Mouse (Mus musculus) T-helper 1 cell (primary cell): Measurements from ENCODE around the gene Maob.

Experiments used
- in situ Hi-C: fragments of 300-600 bp; cut with MboI, MseI; formaldehyde crosslinking; loops from one replicate; pipeline ENCODE4 v1.15.1; 2025; ENCODE audit warnings: high pct_unique_total_duplicates

Gene Maob

DNA sequence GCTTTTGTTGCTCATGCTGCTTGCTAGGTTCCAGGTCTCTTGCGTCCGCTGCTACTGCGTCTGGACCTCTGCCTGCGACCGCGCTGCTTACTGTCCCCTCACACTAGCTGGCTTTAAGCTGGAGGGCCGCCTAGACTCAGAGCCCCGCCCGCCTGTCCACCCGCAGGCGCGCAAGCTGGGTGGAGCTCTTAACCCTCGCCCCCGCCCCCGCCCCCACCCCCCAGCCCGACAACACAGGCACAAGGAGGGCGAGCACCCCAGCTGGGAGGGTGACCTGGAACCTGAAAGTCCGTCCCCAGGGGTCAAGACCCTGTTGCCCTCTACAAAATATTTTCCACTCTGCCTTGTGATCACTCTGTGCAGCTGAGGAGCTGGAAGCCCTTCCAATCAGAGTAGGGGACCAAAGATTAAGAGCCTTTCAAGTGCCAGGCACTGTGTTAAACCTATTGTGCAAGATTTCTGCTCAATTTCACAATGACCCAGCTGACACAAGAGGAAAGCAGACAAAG is at the start of gene Maob:
Gene Maob (minus strand): TSS at position 106 of the 509 bp plus-strand sequence.
- in situ Hi-C loops, result no loop called here

DNA sequence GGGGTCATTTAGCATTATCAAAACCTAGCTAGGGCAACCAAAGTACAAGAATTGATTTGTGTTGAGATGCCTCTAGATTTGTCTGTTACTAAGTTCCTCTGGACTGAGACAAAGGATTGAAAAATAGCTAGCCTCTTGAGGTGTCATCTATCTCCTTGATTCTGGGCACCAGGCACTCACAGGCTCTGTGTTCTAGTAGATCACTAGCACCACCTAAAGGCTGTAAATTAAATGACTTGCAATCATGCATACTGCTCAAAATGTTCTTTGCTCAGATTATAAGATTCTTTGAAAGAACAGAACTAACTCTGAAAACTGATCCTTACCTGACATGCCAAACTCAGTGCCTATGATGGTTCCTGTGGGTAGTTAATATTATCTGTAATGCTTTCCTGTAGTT is 43.1 kb upstream of the Maob start:
- in situ Hi-C loops, result no loop called here

DNA sequence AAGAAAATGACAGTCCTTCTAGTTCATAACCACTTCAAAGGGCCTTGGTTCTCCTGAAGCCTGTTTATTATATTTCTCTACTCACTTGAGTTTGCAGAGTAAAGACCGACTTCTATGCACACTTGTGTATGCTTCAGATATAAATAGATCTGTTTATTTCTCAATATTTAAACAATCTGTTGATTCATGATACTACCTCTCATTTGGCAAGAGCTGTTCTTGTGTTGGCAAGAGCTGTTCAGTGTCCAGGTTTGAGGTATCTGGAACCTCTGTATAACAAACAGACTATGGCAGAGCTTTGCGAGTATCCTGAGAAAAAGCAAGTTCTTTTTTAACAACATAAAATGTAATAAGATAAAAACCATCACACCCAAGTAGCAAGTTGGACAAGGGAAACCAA is 28.9 kb upstream of the Maob start:
- in situ Hi-C loops, result no loop called here

DNA sequence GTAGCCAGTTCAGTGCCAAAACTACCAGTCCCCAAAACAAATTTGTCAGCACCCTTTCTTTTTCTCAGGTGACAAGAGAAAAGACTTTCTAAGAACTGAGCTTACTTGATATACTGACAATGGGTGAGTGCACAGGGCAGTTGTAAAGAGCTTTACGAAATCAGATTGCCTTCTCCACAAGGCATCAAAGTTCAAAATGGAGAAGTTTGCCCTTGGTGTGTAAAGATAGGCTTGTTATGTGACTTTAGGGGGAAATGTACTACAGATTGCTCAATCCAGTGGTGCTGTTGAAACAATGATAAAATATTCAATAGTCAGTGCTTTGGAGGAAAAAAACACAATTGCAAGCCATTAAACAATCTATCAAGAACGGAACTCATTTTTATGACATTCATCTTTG is 24.3 kb upstream of the Maob start:
- in situ Hi-C loops, result no loop called here

DNA sequence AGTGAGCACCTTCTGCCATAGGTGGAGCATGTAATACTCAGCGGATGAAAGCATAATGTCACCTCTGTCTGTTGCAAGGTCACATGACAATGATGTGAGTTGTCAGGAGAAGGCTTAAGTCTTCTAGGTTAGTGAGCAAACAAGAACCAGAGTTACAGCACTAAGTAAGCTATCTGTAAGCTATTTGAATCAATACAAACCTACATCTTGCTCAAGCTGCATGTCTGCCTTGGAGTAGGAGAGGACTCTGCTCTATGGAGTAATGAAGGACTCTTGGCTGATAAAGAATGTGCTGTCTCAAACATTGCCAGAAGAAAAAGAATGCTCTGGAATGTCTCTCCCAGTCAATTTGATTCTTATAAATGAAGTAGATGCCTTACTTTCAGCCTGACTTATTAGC is 20.1 kb upstream of the Maob start:
- in situ Hi-C loops, result no loop called here

DNA sequence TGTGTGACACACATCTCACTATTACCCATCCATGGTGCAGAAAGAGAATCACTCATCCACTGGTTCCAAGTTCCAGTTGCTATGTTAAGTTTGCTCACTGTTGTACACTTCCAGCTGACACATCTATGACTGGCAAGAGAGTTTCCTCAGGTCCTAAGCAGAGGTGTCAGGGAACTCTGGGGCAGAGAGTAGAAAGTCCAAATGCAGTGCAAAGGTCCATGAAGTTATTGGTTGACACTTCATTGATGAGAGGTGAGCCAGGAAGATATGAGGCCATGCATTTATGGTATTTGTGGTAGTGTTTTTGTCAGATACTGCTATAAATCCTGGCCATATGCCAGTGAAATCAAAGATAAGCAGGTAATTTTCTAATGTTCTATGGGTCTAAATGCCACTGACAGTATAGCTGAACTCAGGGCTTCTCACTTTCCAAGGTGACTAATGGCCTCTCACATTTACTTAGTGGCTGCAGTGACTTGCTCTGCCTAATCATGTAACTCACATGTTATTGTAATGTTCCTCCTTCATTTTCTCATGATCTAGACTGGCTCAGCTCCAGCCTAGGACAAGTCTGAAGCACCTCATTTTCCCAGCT is 19.4 kb upstream of the Maob start:
- in situ Hi-C loops, result no loop called here

DNA sequence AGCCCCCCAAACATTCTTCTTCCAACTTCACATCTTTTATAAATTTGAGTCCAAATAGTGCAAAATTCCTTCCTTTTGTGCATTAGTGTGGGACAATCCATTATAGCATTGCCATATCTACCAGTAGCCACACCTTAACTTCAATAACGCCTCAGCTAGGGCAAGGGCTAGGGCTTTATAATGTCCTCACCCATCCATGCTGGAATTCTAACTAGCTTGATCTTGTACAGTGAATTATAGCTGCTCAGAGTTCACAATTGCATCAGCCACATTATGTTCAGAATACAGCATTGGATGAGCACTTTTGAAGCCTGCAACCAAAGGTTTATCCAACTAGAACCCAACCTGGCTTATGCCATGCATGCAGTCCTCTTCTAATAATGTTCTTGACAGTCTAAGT is 8.9 kb upstream of the Maob start:
- in situ Hi-C loops, result no loop called here

DNA sequence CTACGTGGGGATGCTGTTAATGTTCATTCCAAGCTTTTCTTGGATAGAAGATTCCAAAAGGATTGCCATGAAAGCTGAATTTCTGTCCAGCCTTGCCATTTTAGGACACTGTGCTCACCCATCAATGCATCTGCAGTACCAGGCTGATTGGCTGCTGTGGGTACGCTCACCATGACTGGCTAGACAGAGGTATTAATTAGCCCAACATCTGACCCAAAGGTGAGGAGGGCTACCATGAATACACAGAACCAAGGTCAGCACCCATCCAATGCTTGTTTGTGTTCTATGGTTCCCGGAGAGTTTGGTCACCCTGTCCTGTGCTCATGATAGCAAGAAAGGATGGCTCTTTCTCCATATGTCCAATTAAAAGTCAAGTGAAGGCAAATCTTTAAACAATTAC is 1.2 kb downstream of the Maob start:
- in situ Hi-C loops, result no loop called here

DNA sequence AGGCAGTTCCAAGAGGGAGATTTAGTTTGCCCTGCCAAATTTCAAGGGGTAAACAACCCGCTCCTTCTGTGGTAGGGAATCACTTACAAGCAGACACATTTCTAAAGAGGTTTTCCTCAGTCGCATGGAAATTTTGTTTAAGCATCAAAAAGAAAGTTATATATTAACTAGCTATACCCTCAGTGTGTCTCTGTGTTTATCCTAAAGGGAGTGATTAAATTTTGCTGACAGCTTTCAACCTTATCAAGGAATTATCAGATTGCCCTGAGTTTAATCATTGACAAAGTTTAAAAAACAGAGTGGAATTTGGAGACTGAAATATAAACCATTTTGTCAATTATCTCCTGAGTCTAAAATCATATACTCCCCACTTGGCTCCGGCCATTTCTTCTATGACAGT is 5.1 kb downstream of the Maob start:
- in situ Hi-C loops, result no loop called here

DNA sequence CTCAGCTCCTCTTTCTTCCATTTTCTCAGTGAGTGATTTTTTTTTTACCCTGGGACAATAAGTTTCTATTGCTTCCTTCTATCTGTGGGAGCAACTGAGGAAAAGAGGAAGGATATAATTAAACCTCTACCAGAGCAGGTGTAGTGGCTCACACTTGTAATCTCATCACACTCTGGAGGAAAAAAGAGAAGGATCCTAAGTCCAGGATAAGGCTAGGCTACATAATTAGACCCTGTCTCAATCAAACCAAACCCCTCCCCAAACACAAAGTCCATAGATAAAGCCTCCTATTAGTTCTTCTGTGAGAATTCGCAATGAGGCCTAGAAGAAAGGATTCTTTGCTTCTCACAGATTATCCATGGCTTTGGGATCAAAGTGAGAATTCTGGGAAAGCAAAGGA is 49.7 kb downstream of the Maob start:
- in situ Hi-C loops, result no loop called here

DNA sequence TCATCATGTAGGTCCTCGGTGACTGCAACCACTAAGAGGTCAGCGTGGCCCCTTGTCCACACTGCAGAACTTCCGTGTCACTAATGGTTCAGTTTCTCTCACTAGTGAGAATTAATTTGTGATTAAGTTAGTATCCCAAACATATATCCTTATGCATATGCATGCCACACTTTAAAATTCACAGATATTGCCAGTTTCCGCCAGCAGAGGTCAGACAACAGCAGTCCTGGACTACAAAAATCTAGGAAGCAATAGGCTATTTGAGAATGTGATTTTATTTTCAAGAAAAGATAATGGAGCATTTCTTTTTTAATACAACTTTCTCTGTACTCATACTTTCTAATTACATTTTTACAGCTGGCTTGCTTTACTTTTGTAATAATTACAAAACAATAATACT is 51.0 kb downstream of the Maob start:
- in situ Hi-C loops, result no loop called here

DNA sequence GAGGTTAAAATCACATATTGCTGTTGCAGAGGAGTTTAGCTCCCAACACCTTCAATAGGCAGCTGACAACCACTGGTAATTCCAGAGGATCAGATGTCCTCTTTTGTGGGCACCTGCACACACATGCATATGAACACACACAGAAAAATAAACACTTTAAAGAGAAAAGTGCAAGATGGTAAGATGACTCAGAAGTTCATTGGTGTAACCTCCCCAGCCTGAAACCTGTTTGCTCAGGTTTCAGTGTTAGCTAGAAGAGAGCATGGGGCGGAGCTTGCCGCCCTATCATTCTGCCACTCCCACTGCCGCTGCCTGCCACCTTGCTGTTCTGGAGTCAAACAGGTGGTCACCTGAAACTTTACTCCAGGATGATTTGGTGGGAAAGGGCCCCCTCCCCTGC is 55.7 kb downstream of the Maob start:
- in situ Hi-C loops, result no loop called here

DNA sequence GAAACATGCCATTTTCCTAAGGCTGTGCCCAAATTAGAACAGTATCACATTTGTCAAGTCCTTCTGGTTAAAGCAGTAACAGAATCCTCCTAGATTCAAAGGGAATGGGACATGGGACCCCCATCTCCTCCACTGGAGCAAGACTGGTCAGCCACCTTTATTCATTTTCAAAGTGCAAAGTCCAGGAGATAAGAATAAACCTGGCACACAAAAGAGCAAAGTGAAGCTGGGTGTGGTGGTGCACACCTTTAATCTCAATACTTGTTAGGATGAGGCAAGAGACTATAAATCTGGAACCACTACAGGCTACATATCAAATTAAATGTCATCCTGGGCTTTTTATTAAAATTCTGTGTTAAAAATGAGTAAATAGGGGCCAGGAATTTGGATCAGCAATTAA is 62.4 kb downstream of the Maob start:
- in situ Hi-C loops, result no loop called here

DNA sequence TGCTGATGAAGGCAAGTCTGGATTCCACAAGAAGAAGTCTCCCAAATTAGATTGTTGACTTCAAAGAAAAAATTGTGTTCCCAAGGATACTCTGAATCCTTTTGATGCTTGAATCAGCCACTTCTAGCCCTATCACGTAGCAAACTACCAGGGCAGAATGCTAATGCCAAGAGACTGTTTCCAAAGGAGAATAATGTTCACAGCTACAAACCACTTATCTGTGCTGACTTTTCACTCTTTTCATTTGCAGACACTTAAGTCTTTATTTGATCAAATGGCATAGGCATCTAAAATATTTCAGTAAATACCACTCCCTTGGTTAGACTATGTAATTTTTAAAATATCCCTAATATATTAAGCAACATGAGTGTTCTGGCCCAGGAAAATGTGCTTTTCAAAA is 68.2 kb downstream of the Maob start:
- in situ Hi-C loops, result no loop called here

DNA sequence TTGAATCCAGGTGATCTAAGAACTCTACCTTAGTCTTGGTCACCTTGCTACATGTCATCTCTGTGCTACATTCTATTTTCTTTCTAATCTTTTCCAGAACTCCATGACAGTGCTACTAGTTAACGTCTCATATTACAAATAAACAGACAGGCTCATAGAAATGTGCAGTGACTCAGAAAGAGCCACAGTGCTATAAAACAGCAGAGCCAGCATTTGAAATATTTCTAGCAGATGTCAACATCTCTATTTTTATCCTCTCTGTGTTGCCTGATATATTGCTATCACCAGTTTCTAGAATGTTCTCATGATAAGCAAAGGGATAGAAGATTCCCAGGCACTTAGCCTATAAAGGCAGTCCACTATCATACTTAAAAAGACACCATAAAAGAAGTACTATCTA is 103.1 kb downstream of the Maob start:
- in situ Hi-C loops, result no loop called here

DNA sequence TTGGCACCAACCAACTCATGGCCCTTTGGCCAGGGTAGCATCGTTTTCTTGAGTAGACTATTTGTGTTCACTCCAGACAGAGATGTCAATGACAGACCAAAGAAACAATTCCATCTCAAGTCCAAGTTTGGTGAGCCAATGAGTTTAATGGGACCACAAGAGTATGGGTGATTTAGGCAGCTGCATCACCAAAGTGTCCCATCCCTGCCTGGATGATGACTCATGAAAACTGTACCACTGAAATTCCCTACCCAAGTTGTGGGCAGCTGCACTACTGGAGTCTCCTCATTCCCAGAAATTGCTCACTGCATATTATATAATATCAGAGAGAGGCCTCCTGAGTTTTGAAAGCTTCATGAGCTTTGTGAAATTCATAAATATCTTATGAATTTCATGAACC is 111.1 kb downstream of the Maob start:
- in situ Hi-C loops, result no loop called here
